Mouse (Mus musculus): Measurements from ENCODE around the gene Chrnb2. TPM values are rescaled to one million over a fixed set of nuclear protein-coding genes. Genes with fewer than 3 reads are reported as not detected.

Chrnb2 gene
- total and polyA plus RNA-seq, 3 experiments, result 0.19 to 1.3 (median 0.59) TPM

DNA sequence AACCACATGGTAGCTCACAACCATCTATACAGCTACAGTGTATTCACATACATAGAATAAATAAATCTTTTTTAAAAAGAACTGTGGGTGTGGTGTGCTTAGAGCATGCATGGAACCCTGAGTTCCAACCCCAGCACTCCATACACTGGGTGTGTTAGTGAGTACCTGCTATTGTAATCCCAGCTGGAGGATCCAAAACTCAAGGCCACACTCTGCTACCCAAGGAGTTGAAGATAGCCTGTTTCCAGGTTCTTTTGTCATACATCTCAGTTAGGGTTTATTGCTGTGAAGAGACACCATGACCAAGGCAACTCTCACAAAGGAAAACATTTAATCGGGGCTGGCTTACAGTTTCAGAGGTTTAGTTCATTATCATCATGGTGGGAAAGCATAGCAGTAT lies 65.5 kb downstream of the Chrnb2 start:
- in situ Hi-C loops (cut with MboI; ENCODE audit: low pct_ligation_motif_present, low pct_unique_long_range_greater_than_20kb, low sequenced_read_pairs), result loop anchor here (25.0 kb wide), 1 partner anchor 362 kb away; the partner anchor contains the start of genes Adam15 and Efna4
- H3K4me1 ChIP-seq (ENCODE audit: control insufficient read depth in 1 of 2, insufficient read depth in 2 of 2), result peaks cover 4 to 11% of the 10 kb centered on the region in 2 experiments
- H3K27me3 ChIP-seq (replicated peaks), result peaks cover 1% of the 10 kb centered on the region
- H3K27ac ChIP-seq (ENCODE audit: insufficient read depth, low read depth), result no peak overlapping the region
- dilution Hi-C loops (cut with MboI; ENCODE audit: extremely low pct_ligation_motif_present, extremely low pct_unique_long_range_greater_than_20kb, low sequenced_read_pairs), result no loop called here
- no peak overlapping the region for H3K9ac ChIP-seq (ENCODE audit: insufficient read depth, low read depth)
- no peak overlapping the region for H3K4me3 ChIP-seq (replicated peaks in 1 of 3; ENCODE audit: low read depth in 2 of 3, low read length in 2 of 3, poor library complexity in 1 of 3)
- TF ChIP-seq KAT2A (IDR thresholded peaks at IDR 0.05; ENCODE audit: insufficient replicate concordance, low read length) (no peak), MAZ (IDR thresholded peaks at IDR 0.05; ENCODE audit: low read depth, low read length) (no peak), MXI1 (IDR thresholded peaks at IDR 0.05; ENCODE audit: low read depth, low read length) (no peak), JUND (conservative IDR thresholded peaks at IDR 0.05; ENCODE audit: low read depth, low read length) (no peak), USF1 (IDR thresholded peaks at IDR 0.05; ENCODE audit: low read depth, low read length) (no peak), CHD2 (IDR thresholded peaks at IDR 0.05; ENCODE audit: low read length) (no peak), BHLHE40 (IDR thresholded peaks at IDR 0.05; ENCODE audit: low read depth, low read length) (no peak), ETS1 (conservative IDR thresholded peaks at IDR 0.05; ENCODE audit: low read depth, low read length) (no peak), POLR2A (IDR thresholded peaks at IDR 0.05; ENCODE audit: low read depth, low read length) (no peak), ZMIZ1 (IDR thresholded peaks at IDR 0.05; ENCODE audit: low read depth, low read length) (no peak), ZC3H11A (IDR thresholded peaks at IDR 0.05; ENCODE audit: low read depth, low read length) (no peak), MAX (IDR thresholded peaks at IDR 0.05; ENCODE audit: low read length) (no peak)
- no peak overlapping the region for H3K4me2 ChIP-seq (ENCODE audit: insufficient read depth, low read depth, poor library complexity, severe bottlenecking)
- H3K9me3 ChIP-seq (replicated peaks; ENCODE audit: low read length), result peaks cover 12% of the 10 kb centered on the region
- no peaks in the 10 kb centered on the region for H3K79me2 ChIP-seq (replicated peaks; ENCODE audit: control insufficient read depth, extremely low read depth, insufficient read depth, poor library complexity, severe bottlenecking)
- no peaks in the 10 kb centered on the region for H3K36me3 ChIP-seq (replicated peaks in 1 of 2; ENCODE audit: control insufficient read depth in 1 of 2, insufficient read depth in 1 of 2, low read length in 1 of 2)
- DNase-seq (ENCODE audit: extremely low read depth), result no peak

Other genes starting within 250 kb of the Chrnb2 start
- not detected in 2 replicates for gene Kcnn3, start 244.5 kb downstream of the Chrnb2 start, total RNA-seq (2012; rRNA removed)
- not detected in 2 replicates for gene Kcnn3, start 244.5 kb downstream of the Chrnb2 start, total RNA-seq (2014; rRNA removed)
- gene Kcnn3, start 244.5 kb downstream of the Chrnb2 start, polyA plus RNA-seq (2012; ENCODE audit: insufficient read length, low read depth), result 0.06 TPM in 1 of 2 replicates, not detected in the other
- gene Adar, start 49.6 kb downstream of the Chrnb2 start, total RNA-seq (2012; rRNA removed), result 20.4 and 22.7 TPM in 2 replicates
- 11.5 and 12.5 TPM in 2 replicates for gene Adar, start 49.6 kb downstream of the Chrnb2 start, total RNA-seq (2014; rRNA removed)
- 32.4 and 33.1 TPM in 2 replicates for gene Adar, start 49.6 kb downstream of the Chrnb2 start, polyA plus RNA-seq (2012; ENCODE audit: insufficient read length, low read depth)
- 35.4 and 44.5 TPM in 2 replicates for gene Ube2q1, start 9.0 kb upstream of the Chrnb2 start, total RNA-seq (2012; rRNA removed)
- 59.4 and 61.7 TPM in 2 replicates for gene Ube2q1, start 9.0 kb upstream of the Chrnb2 start, total RNA-seq (2014; rRNA removed)
- gene Ube2q1, start 9.0 kb upstream of the Chrnb2 start, polyA plus RNA-seq (2012; ENCODE audit: insufficient read length, low read depth), result 88.8 and 99.1 TPM in 2 replicates
- not detected in 2 replicates for gene She, start 66.7 kb upstream of the Chrnb2 start, total RNA-seq (2012; rRNA removed)
- gene She, start 66.7 kb upstream of the Chrnb2 start, total RNA-seq (2014; rRNA removed), result not detected in 2 replicates
- gene She, start 66.7 kb upstream of the Chrnb2 start, polyA plus RNA-seq (2012; ENCODE audit: insufficient read length, low read depth), result not detected in 2 replicates
- gene Il6ra, start 148.6 kb upstream of the Chrnb2 start, total RNA-seq (2012; rRNA removed), result 1.4 and 2.2 TPM in 2 replicates
- gene Il6ra, start 148.6 kb upstream of the Chrnb2 start, total RNA-seq (2014; rRNA removed), result 1.4 and 1.6 TPM in 2 replicates
- 4.4 and 4.8 TPM in 2 replicates for gene Il6ra, start 148.6 kb upstream of the Chrnb2 start, polyA plus RNA-seq (2012; ENCODE audit: insufficient read length, low read depth)
- 35.8 and 51.8 TPM in 2 replicates for gene Atp8b2, start 198.9 kb upstream of the Chrnb2 start, total RNA-seq (2012; rRNA removed)
- gene Atp8b2, start 198.9 kb upstream of the Chrnb2 start, total RNA-seq (2014; rRNA removed), result 33.2 and 34.2 TPM in 2 replicates
- 31.3 and 44.4 TPM in 2 replicates for gene Atp8b2, start 198.9 kb upstream of the Chrnb2 start, polyA plus RNA-seq (2012; ENCODE audit: insufficient read length, low read depth)
- gene Hax1, start 234.1 kb upstream of the Chrnb2 start, total RNA-seq (2012; rRNA removed), result 268 and 353 TPM in 2 replicates
- 294 and 302 TPM in 2 replicates for gene Hax1, start 234.1 kb upstream of the Chrnb2 start, total RNA-seq (2014; rRNA removed)
- gene Hax1, start 234.1 kb upstream of the Chrnb2 start, polyA plus RNA-seq (2012; ENCODE audit: insufficient read length, low read depth), result 304 and 319 TPM in 2 replicates

All from CH12.LX (cell line).